Mouse (Mus musculus) limb, embryonic 15.5 days (tissue): ENCODE results near the gene Rlim. TPM values are rescaled to one million over a fixed set of nuclear protein-coding genes. Genes with fewer than 3 reads are reported as not detected.
A peak's percentile ranks its signal among the peaks of the same experiment; 100 is the strongest.

Source experiments
- ATAC-seq: fragments of 200-750 bp; cut with Nextera tagmentation; 2 replicates; pipeline ENCODE4 v1.8.0; 2017; ENCODE audit warnings: low read depth, moderate TSS enrichment; ENCODE audit not compliant: insufficient number of reproducible peaks, low FRiP score, low TSS enrichment
- H3K27ac ChIP-seq: fragments of 300-500 bp; sonication (generic); 2 replicates; pipeline ENCODE4 v1.5.1; 2015; ENCODE audit warnings: moderate library complexity, mild to moderate bottlenecking, inconsistent platforms
- H3K27me3 ChIP-seq: fragments of 300-500 bp; sonication (generic); 2 replicates; pipeline ENCODE4 v1.6.1; 2015; ENCODE audit warnings: inconsistent platforms
- H3K36me3 ChIP-seq: fragments of 300-500 bp; sonication (generic); 2 replicates; pipeline ENCODE4 v1.6.1; 2015; ENCODE audit warnings: inconsistent platforms
- H3K4me1 ChIP-seq: fragments of 300-500 bp; sonication (generic); 2 replicates; pipeline ENCODE4 v1.6.1; 2015; ENCODE audit warnings: inconsistent platforms
- H3K4me2 ChIP-seq: fragments of 300-500 bp; sonication (generic); 2 replicates; pipeline ENCODE4 v1.6.1; 2015; ENCODE audit warnings: mild to moderate bottlenecking, inconsistent platforms
- H3K4me3 ChIP-seq: fragments of 300-500 bp; sonication (generic); 2 replicates; pipeline ENCODE4 v1.5.1; 2015; ENCODE audit warnings: mild to moderate bottlenecking, inconsistent platforms
- H3K9ac ChIP-seq: fragments of 300-500 bp; sonication (generic); 2 replicates; pipeline ENCODE4 v1.6.1; 2015; ENCODE audit warnings: inconsistent platforms
- H3K9me3 ChIP-seq: fragments of 300-500 bp; sonication (generic); 2 replicates; pipeline ENCODE4 v1.6.1; 2016; ENCODE audit warnings: inconsistent platforms
- WGBS: fragments of 180-500 bp; shearing (Covaris S2); methylation state at CpG from one replicate; pipeline ENCODE4 v1.1.7; 2015; 5-methylcytosine and 5-hydroxymethylcytosine counted together
- polyA plus RNA-seq: library from polyadenylated mRNA; unstranded; fragments of >200 nt; fragmentation: Nextera tagmentation; extraction: Ambion mirVana; gene quantifications from 2 replicates; pipeline ENCODE4 v1.2.1, GENCODE M21; 2015

The Rlim gene
- 31.5 and 34.8 TPM in 2 replicates for polyA plus RNA-seq

DNA sequence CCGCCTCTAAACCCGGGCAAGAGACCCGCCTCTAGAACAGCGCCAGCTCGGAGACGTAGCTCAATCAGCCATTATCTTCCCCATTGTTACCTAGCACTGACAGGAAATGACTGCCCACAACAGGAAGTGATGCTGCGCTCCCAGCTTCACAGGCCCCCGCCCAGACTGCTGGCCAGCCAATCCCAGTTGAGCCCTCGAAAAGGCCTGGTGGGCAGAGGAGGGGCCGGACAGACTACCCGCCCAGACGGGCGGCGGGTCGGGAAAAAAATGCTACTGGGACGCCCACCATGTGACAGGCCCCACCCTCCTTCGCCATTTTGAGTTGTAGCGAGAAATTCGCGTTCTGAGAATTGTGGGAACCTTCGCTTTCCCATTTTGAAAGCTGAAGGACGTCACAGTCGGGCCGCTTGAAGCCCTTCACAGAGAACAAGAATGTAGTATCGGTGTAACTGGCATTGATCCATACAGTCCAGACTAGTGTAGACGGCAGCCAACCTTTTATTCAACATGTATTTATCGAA is at the start of gene Rlim:
TSS of gene Rlim (minus strand) at position 116 of the 521 bp plus-strand sequence.
- no peaks in the 10 kb centered on the region for H3K4me1 ChIP-seq
- peak within 1 kb of the TSS; percentile 67 for H3K4me3 ChIP-seq
- peak within 1 kb of the TSS; percentile 67 for H3K9ac ChIP-seq
- peak within 1 kb of the TSS; percentile 95 for H3K27ac ChIP-seq
- 0 out of 2 replicates have a peak, but pooled peaks cover 8% of the 10 kb centered on the region for H3K27me3 ChIP-seq
- peak; percentile 97 for ATAC-seq
- H3K36me3 ChIP-seq: 0 out of 2 replicates have a peak, but pooled peaks cover 2% of the 10 kb centered on the region
- 24% methylated on average over 27 of the region's 27 CpGs for WGBS
- H3K4me2 ChIP-seq: peak within 1 kb of the TSS; percentile 39
- H3K9me3 ChIP-seq: no peaks in the 10 kb centered on the region

DNA sequence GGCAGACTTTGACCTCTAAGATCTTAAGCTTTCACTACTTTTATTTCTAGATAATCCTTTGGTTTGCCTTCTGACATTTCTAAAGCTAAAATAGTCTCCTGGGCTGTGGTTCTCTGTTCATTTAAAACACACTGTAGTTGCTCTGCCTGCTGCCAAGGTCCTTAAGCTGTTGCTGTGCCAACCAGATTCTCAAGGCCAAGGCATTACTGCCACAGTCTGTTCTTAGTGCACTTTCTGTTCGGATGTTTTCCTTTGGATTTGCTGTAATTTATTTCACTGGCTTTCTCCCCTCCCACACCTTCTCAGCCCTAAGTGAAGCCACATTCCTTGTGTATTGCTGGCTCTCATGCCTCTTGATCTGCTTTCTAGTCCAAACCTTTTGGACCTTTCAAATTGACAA is 36.1 kb upstream of the Rlim start:
- H3K36me3 ChIP-seq: no peaks in the 10 kb centered on the region
- no peak overlapping the region for H3K4me2 ChIP-seq
- no peak overlapping the region for H3K4me3 ChIP-seq
- no peak overlapping the region for H3K27ac ChIP-seq
- H3K27me3 ChIP-seq: 0 out of 2 replicates have a peak, but pooled peaks cover 3% of the 10 kb centered on the region
- WGBS: 16% methylated on average over 1 of the region's 1 CpGs
- no peaks in the 10 kb centered on the region for H3K4me1 ChIP-seq
- no peak for ATAC-seq
- H3K9ac ChIP-seq: no peak overlapping the region
- no peaks in the 10 kb centered on the region for H3K9me3 ChIP-seq

DNA sequence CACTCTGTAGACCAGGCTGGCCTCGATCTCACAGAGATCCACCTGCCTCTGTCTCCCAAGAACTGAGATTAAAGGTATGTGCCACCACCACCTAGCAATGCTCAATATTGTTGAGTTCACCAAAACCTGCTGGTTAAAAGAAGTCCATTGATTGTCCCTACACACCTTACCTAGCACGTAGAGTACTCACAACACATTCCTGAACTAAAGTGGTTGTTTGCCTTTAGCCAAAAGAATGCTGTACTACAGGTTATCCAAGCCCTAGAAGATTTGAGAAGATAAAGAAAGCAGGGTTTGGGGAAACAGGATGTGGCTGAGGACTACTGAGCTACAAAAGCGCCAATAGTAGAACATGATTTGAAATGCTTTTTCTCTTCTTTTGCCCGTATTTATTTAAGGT is 34.0 kb upstream of the Rlim start:
- Histone ChIP-seq H3K4me3 (no peak overlapping the region), H3K9me3 (no peaks in the 10 kb centered on the region), H3K4me2 (no peak overlapping the region), H3K27ac (no peak overlapping the region), H3K27me3 (0 out of 2 replicates have a peak, but pooled peaks cover 3% of the 10 kb centered on the region), H3K9ac (no peak overlapping the region), H3K4me1 (no peaks in the 10 kb centered on the region), H3K36me3 (no peaks in the 10 kb centered on the region)
- no peak for ATAC-seq
- WGBS: 83% methylated on average over 4 of the region's 4 CpGs

DNA sequence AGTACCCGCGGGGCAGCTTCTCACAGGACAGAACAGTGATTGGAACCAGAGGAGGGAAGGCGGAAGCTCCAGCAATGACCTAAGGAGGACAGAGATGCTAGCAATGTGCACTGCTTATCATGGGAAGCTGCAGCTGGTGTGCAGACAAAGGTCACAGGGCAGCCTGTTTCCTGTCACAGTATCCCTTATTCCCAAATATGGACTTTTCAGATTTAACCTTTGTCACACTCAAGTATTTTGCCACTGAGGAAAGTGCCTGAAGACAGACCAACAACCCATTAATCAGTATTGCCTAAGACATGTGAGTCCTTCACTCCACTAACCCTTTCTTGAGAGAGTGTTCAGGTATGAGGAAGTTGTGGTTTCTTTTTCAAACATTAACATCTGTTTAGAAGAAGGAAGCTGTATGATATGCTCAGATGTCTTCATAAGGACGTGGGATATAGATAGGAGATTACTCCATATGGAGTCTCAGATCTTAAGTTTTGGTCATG is 32.3 kb upstream of the Rlim start:
- H3K4me2 ChIP-seq: no peak overlapping the region
- no peaks in the 10 kb centered on the region for H3K36me3 ChIP-seq
- no peak for ATAC-seq
- 0 out of 2 replicates have a peak, but pooled peaks cover 3% of the 10 kb centered on the region for H3K27me3 ChIP-seq
- H3K4me1 ChIP-seq: no peaks in the 10 kb centered on the region
- WGBS: 55% methylated on average over 4 of the region's 4 CpGs
- no peak overlapping the region for H3K9ac ChIP-seq
- no peaks in the 10 kb centered on the region for H3K9me3 ChIP-seq
- H3K4me3 ChIP-seq: no peak overlapping the region
- no peak overlapping the region for H3K27ac ChIP-seq

DNA sequence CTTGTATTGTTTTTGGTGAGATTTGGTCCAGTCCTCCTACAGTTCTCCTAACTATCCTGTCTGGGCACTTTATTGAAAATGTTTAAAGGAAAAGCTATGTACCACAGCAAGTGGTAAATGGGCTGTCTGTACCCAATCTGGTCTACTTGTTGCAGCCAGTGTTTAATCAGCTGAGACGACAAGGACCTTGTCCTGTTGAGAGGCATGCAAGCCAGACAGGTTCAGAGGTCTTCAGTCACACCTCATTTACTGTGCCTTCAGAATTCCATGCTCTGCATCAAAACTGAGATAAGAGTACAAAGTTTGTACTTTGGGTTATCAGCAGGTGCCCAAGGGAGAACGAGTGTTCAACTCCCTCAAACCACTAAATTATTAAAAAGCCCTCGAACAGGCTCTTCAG is 13.7 kb upstream of the Rlim start:
- Histone ChIP-seq H3K9me3 (no peaks in the 10 kb centered on the region), H3K4me2 (no peak overlapping the region), H3K27ac (no peak overlapping the region), H3K4me1 (no peaks in the 10 kb centered on the region), H3K27me3 (peaks cover 17% of the 10 kb centered on the region), H3K36me3 (no peaks in the 10 kb centered on the region), H3K4me3 (no peak overlapping the region), H3K9ac (no peak overlapping the region)
- WGBS: 62% methylated on average over 3 of the region's 3 CpGs
- no peak for ATAC-seq

DNA sequence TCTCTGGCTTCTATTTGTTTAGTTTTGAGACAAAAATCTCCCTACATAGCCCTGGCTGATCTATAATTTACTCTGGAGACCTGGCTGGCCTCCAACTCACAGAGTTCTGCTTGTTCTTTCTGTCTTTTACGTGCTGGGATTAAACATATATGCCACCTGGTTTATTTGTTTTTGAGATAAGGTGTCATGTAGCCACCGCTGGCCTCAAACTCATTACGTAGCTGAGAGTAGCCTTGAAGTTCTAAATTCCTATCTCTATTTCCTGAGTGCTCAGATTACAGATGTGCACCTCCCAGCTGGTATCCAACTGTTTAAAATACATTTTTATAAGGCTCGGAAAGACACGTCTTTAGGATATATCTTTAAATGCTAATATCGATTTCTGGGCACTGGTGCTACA is 12.8 kb upstream of the Rlim start:
- no peaks in the 10 kb centered on the region for H3K9me3 ChIP-seq
- H3K36me3 ChIP-seq: no peaks in the 10 kb centered on the region
- no peak overlapping the region for H3K4me2 ChIP-seq
- no peak for ATAC-seq
- H3K4me3 ChIP-seq: no peak overlapping the region
- no peak overlapping the region for H3K9ac ChIP-seq
- H3K27ac ChIP-seq: no peak overlapping the region
- H3K4me1 ChIP-seq: no peaks in the 10 kb centered on the region
- peaks cover 17% of the 10 kb centered on the region for H3K27me3 ChIP-seq
- 59% methylated on average over 6 of the region's 6 CpGs for WGBS

DNA sequence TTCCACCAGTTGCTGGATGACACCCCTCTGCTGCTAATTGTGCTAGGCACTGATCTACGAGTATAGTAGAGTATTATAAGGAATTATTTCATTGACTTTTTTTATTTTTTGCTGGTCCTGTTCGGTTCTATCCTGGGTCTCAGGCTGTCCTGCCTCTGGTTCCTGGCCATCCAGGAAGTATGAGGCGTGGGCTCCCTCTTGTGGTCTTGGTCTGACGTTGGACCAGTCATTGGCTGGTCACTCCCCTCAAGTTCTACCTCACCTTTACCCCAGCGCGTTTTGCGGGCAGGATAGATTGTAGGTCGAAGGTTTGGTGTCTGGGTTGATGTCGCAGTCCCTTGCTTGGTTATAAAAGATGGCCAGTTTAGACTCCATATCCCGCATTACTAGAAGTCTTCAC is 10.6 kb upstream of the Rlim start:
- Histone ChIP-seq H3K4me1 (no peaks in the 10 kb centered on the region), H3K27me3 (peaks cover 12% of the 10 kb centered on the region), H3K9ac (no peak overlapping the region), H3K4me3 (no peak overlapping the region), H3K4me2 (no peak overlapping the region), H3K36me3 (no peaks in the 10 kb centered on the region), H3K27ac (no peak overlapping the region), H3K9me3 (no peaks in the 10 kb centered on the region)
- ATAC-seq: no peak
- 36% methylated on average over 10 of the region's 10 CpGs for WGBS

DNA sequence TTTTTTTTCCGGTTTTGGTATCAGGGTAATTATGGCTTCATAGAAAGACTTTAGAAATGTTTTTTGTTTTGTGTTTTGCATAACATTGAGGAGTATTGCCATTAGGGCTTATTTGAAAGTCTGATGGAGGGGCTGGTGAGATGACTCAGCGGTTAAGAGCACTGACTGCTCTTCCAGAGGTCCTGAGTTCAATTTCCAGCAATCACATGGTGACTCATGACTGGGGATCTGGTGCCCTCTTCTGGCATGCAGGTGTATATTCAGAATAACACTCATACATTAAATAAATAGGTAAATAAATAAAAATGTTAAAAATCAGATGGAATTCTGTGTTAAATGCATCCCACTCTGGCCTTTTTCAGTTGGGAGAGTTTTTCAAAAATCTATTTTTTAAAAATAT is 9.3 kb upstream of the Rlim start:
- Histone ChIP-seq H3K9me3 (no peaks in the 10 kb centered on the region), H3K4me2 (no peak overlapping the region), H3K36me3 (no peaks in the 10 kb centered on the region), H3K27me3 (peaks cover 12% of the 10 kb centered on the region), H3K4me1 (no peaks in the 10 kb centered on the region), H3K4me3 (no peak overlapping the region), H3K9ac (no peak overlapping the region), H3K27ac (no peak overlapping the region)
- ATAC-seq: no peak
- 69% methylated on average over 2 of the region's 2 CpGs for WGBS

DNA sequence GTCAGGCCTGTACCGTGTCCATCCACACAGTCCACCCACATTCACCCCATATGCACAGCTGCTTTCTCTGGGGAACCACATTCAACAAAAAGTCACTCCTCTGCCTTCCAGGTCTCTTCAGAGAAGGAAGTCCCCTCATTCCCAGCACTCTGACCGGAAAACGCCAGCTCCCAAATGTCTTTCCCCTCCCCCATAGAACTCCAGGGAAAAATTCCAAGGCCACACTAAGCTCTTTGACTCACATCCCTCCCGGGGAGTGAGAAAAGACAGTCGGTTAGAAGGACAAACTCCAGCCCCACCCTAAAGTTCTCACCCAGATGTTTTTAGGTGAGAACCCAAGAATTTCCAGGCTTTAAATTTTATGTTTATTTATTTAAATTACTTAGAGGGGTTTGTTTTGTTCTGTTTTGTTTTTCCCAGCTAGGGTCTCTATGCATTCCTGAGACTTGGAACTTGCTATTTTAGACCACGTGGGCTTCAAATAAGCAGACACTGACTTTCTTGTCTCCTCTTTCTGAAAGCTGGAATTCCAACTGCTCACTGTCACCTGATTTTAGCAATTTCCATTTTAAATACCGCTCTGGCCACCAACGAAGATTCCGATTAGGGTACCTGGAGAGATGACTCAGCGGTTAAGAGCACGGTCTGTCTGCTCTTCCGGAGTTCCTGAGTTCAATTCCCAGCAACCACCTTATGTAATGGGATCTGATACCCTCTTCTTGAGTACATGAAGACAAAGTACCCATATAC is 6.3 kb upstream of the Rlim start:
- Histone ChIP-seq H3K4me1 (no peaks in the 10 kb centered on the region), H3K27me3 (no peaks in the 10 kb centered on the region), H3K4me2 (no peak overlapping the region), H3K27ac (no peak overlapping the region), H3K9ac (no peak overlapping the region), H3K36me3 (no peaks in the 10 kb centered on the region), H3K9me3 (no peaks in the 10 kb centered on the region), H3K4me3 (no peak overlapping the region)
- WGBS: 33% methylated on average over 12 of the region's 12 CpGs
- ATAC-seq: no peak

DNA sequence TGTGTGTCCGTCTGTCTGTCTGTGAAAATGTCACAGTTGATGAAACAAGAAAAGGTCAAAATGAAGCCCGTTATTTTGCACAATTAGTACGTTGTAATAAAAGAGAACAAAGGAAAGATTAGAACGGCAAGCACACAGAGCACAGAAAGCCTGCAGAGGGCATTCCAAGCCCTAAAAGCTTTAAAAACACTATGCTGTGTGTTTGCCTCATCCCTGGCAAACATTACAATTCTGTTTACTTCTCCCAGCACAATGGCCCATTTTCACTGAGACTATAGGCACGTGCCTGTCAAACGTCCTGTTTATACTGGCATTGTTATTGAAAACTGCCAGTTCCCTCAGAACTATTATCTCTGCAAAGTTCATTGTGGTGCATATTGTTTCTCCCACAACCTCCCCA is 5.1 kb upstream of the Rlim start:
- Histone ChIP-seq H3K4me1 (no peaks in the 10 kb centered on the region), H3K4me2 (no peak overlapping the region), H3K9ac (no peak overlapping the region), H3K36me3 (no peaks in the 10 kb centered on the region), H3K4me3 (no peak overlapping the region), H3K9me3 (no peaks in the 10 kb centered on the region), H3K27me3 (0 out of 2 replicates have a peak, but pooled peaks cover 2% of the 10 kb centered on the region), H3K27ac (no peak overlapping the region)
- ATAC-seq: no peak
- WGBS: 30% methylated on average over 6 of the region's 6 CpGs

DNA sequence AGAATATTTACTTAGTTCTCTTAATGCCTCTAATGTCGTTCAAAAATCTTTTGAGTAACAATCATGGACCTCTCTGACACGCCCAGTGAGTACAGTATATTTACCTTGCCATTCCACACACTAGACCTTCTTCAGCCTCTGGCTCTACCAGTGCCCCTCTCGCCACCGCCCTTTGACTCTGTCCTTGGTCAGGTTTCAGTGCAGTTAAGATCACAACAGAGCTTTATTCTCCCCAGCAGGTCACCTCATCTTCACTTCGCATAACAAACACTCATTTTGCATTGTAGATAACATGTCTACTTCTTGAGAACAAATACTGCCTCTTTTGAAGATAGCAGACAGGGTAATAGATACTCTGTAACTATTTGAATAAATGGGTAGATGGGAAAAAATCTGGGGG is 3.9 kb upstream of the Rlim start:
- H3K4me1 ChIP-seq: no peaks in the 10 kb centered on the region
- H3K27me3 ChIP-seq: 0 out of 2 replicates have a peak, but pooled peaks cover 8% of the 10 kb centered on the region
- WGBS: 51% methylated on average over 5 of the region's 5 CpGs
- no peak overlapping the region for H3K9ac ChIP-seq
- no peak overlapping the region for H3K4me3 ChIP-seq
- no peaks in the 10 kb centered on the region for H3K36me3 ChIP-seq
- H3K27ac ChIP-seq: no peak overlapping the region
- no peak for ATAC-seq
- H3K9me3 ChIP-seq: no peaks in the 10 kb centered on the region
- H3K4me2 ChIP-seq: no peak overlapping the region

DNA sequence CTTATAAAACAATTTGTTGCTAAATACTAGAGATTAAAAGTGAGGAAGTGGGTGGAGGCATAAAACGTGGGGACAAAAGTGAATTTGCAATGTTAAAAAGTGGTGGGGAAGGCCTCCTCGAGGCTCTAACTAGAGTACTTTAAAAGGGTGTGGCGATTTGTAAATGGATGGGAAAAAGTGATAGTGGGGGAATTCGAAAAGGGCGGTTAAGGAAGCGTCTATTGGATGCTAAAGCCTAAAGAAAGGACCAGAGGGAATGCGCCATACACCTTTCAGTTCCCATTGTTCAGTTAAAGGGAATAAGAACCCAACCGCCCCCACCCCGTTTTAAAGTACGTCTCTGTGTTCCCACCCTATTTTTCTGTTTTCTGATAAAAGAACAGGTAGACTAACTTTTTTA is 722 bp upstream of the Rlim start:
- Histone ChIP-seq H3K9ac (no peak overlapping the region), H3K27me3 (0 out of 2 replicates have a peak, but pooled peaks cover 8% of the 10 kb centered on the region), H3K4me2 (no peak overlapping the region), H3K36me3 (no peaks in the 10 kb centered on the region), H3K4me1 (no peaks in the 10 kb centered on the region), H3K9me3 (no peaks in the 10 kb centered on the region), H3K4me3 (no peak overlapping the region), H3K27ac (peak overlapping the region; percentile 95)
- whole genome bisulfite sequencing: 80% methylated on average over 10 of the region's 10 CpGs
- ATAC-seq: no peak
